Mouse (Mus musculus): ENCODE data around the gene Cldn19.

The Cldn19 gene

GRCm38 (mm10) chr4:119300761-119301160, 45.5 kb downstream of the Cldn19 start:
- no peak for DNase-seq (ENCODE audit: low read depth, low spot score)

- no peak for DNase-seq (ENCODE audit: low read depth, low spot score)
Measured at GRCm38 (mm10) chr4:119301777-119302176, 46.6 kb downstream of the Cldn19 start.

GRCm38 (mm10) chr4:119303291-119303690, 48.1 kb downstream of the Cldn19 start:
- no peak for DNase-seq (ENCODE audit: low read depth, low spot score)

GRCm38 (mm10) chr4:119305418-119305817, 50.2 kb downstream of the Cldn19 start:
- no peak for DNase-seq (ENCODE audit: low read depth, low spot score)

Data from embryo, embryonic 11.5 days (tissue).